Mouse (Mus musculus) spleen, postnatal 10 days (tissue): Measurements from ENCODE around the gene Lrba.
A peak's percentile ranks its signal among the peaks of the same experiment; 100 is the strongest.

Experiments used
- DNase-seq, 2 experiments: peaks; one replicate each; pipeline ENCODE4 v3.0.0; 2021 to 2022; ENCODE audit warnings: low spot score in 2 of 2

The Lrba gene

DNA sequence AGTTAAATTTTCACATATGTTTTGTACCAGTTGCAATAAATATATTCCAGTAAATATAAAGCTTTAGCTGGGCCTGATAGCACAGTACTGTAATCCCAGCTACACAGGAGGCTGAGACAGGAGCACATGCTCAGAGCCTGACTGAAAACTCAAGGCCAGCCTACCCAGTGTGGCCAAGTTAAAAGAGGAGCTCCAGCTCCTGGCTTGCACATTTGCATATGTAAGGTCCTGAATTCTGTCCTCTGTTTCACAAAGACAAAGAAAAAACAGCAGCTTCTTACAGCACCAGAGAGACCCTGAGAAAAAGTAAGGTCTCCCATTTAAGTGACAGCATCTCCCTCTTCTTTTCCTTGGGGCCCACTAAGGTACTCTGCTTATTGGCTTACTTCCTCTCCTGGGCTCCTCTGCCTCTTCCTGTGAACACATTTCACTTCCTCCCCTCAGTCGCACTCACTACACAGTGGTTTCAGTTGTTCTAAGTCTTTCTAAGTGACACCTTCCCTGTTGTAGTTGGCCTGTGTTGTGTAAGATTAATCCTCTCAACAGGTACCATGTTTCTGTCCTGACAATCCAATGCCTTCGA is 453.2 kb downstream of the Lrba start:
- DNase-seq: peak in 1 of 2 experiments; percentile 14

DNA sequence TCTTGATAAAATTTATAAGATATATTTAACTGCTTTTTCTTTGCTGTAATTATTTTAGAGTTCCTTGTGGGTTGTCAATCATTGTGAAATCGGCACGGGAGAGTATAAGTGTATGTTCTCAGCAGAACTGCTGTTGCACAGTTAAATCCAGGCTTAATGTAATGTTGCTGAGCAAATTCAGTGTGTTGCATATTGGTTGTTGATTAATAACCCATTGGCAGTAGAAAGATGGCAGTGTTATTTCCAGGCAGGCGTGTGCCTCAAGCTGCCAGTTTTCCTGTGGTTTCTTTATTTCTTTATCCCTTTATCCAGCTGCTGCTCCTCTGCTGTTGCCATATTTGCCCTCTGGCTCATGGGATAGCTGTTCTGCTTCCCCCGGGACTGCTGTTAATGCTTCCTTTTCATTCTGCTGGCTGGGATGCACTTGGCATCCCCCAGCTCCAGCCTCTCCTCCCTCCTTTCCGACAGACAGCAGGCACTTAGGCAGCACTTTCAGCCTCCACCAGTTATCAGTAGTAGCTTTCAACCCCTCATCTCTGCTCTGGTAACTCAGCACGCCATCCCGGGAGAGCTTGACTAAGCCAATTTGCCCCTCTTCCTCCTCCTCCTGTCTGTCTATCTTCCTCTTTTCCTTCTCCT is 463.2 kb downstream of the Lrba start:
- no peak for DNase-seq

DNA sequence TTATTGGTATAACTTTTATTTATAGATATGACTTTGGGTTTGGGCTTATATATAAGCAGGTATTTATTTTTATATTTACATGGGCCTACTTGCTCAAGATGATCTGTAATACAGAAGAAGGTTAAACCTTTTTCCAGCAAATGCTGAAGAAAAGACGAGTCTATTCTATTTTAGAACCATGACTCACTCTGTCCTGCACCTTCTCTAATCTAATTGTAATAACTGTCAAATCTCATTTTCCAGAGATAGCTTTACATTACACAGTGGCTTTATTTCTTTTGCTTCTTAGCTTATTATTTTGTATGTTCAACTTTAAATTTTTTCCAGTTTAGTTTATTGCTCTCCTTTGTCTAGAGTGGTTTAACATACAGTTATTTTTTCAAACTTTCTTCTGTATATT is 464.0 kb downstream of the Lrba start:
- no peak for DNase-seq

DNA sequence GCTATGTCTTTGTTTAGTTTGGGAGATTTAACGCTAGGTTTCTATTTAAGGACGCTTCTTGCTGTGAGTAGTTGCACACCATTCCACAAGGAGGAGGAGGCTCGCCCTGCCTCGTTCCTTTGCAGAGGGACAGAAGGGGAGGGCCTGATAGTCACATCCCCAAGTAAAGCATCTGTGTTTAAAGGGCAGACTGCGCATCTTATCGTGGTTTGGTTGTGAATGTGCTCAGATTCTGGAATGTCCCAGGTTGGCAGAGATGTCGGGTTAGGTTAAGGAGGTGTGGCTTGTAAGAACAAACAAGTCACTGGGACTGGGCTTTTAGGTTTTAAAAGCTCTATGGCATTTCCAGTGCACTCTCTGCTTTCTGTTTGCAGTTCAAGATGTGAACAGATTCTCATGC is 464.8 kb downstream of the Lrba start:
- DNase-seq: no peak

DNA sequence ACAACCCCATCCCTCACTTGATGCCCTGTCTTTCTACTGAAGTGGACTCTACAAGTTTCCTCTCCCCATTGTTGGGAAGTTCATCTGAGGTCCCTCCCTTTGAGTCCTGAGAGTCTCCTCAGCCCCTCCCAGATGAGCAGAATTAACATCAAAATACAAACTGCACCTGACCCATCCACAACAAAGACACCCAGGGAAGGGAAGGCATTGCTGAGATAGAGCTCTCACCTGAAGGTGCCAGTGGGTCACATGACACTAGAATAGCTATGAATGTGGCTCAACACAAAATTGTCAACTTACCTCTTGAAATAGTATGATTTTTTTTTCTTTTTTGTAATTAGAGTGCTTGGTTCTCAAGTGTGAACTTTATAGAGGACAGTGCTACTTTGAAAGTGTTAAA is 468.3 kb downstream of the Lrba start:
- no peak for DNase-seq

DNA sequence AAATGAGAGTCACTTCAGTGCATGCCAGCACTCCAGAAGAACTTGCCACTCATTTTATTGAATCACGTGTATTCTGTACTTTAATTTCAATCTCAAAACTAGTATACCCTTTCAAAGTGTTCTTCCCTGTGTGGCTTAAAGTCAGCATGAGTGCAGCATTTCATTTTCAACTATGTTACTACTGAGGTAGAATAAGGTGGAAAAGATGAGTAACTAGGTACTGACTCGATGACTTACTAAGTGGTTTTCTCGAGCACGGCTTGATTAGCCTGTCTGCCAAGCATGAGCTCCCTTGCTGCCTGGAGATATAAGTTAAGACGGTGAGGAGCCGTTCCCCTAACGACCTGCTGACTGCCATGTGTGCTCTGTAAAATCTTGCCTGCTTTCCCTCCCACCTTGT is 469.1 kb downstream of the Lrba start:
- DNase-seq: no peak

DNA sequence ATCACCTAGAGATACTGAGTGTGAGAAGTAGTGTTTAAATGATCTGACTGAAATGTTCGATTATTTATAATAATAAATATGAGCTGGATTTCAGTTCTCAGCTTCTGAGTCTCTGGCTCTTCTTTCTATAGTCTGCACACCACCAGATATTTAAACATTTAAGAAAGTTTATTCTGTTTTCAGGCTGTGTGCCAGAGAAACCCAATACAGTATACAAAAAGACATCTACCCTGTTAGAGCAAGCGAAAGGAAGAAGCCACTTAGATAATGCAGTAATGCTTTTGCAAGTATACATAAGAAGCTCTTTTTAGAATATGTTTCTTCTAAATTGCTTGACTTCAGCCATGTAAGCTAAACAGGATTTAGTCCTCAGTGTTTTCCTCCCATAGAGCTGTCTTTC is 474.5 kb downstream of the Lrba start:
- no peak for DNase-seq

DNA sequence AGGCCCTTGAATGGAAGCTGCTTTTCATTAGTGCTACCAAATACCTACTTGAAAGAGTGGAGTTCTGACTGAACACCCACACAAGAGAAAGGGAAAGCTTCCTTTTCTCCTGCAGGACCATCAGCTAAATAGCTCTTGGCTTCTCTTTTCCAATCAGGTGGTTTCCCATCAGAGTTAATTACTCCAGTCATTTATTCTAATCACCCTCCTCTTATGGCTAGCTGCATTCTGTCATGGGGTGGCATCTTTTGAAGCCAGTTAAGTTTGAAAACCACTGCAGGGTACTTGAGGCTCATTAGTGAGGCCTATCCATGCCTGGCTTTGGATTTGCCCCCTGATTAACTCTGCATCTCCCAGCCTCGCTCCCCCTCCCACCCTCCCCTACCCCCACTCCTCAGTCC is 476.7 kb downstream of the Lrba start:
- DNase-seq: no peak

DNA sequence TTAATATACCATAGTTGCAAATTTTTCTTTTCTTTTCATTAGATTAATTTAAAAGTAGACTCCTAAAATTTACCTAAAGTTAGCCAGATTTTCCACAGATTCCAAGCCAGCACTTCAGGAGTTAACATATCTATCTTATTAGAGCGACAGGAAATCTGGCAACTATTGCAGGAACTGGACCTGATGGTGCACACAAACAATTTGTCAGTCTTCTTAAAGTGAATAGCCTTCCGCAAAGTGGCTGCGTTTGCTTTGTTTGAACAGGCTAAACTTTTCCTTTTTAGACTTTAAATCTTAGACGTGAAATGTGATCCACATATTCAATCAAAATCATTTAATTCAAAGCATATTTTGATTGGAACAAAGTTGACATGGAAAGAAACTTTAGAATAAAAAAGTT is 485.0 kb downstream of the Lrba start:
- DNase-seq: no peak

DNA sequence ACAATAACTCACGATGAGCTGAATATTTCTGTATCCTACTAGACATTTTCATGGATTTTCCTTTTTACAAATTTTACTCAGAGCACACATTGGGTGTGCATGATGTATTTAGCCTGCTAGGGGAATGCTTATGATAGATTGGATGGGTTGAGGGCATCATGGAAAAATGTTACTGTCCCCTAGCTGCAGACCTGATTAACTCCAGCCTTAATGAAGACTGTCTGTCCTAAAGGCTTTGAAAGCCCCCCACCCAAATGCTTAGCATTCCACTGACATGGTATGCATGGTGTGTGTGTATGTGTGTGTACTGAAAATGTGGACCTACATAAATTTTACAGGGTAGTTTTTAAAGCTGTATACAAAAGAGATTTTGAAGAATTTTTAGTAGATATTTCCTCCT is 487.1 kb downstream of the Lrba start:
- DNase-seq: no peak

DNA sequence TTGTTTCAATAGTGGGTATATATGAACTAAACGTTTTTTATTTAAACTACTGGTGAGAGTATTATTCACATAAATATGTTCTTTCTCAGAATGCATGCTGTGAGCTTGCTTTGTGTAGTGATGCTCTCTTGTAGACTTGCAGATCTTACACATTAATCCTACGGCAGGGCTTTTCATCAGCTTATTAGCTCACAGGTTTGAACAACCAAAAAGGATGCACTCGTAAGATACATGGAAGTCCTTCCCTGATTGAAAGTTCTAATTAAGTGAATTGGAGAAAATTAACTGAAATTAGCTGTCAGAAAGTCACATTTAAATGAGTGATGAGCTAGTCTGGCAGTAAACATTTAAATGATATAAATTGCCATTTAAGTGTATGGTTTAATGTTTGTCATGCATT is 488.3 kb downstream of the Lrba start:
- DNase-seq: no peak

DNA sequence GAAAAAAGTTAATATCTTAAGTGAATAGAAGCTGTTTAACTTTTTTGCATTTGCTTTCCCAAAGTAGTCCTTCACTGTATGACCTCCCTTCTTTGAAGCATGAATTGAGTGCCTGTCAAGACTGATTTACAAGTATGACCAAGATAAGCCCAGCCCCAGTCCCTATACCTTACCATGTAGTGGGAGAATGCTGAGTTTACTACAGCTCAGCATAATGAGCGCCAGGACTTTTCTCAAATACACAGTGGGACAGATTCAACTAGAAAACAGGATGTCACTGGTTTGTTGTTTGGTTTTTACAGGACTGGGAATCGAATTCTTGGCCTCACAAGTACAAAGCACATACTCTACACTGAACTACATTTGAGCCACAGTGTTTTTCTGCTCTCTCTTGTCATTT is 490.0 kb downstream of the Lrba start:
- DNase-seq: no peak

DNA sequence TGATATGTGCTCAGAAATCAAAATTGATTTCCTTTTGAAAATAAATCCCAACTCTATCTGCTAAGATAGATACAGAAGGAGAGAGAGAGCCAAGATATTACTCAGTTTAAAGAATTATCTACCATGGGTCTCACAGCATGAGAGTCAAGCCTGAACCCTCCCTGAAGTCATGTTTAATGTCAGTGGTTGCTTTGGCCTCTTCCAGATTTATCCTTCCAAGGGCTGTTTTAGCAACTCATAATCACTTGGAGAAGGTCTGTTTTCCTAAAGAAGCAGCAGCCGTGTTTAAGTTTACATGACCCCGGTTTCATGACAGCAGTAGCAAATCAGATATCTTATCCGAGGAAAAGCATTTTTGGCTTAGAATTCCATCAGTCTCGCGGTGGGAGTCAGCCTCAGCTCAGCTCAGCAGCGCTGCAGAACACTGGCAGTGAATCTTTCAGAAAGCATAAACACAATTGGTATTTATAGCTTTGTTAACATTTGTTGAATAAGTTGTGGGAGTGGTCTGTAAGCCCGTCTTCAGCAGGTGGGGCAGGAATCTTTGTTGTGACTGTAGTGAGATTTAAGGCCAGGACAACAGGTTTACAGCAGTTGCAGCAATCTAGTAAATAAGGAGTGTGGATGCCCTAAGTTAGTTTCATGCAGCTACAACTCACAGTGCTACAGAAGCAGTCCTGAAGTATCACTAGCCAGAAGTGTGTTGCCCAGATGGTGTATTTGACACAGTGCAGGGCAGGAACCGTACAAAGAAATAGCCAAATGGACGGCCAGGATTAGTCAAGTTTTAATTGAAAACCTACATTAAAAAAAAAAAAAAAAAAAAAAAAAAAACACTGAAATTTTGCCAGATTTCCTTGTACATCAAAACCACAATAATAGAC is 499.2 kb downstream of the Lrba start:
- no peak for DNase-seq

DNA sequence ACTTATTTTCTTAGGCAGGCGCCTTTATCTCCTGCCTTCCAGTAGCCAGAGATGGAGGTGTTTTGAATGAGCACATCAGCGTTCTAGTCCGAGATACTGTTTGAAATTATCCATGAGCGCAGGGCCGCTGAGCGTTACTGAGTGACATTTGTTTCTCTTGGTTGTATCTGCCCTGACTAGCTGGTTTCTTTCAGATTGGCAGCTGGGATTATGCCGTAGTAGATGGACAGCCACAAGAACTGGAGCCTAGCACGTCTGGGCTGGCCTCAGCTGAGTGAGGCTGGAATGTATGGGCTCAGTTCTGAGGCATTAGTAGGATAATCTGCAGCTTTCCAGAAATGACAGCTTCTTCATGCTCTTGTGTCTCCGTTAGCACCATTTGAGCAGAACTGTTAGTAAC is 500.6 kb downstream of the Lrba start:
- no peak for DNase-seq

DNA sequence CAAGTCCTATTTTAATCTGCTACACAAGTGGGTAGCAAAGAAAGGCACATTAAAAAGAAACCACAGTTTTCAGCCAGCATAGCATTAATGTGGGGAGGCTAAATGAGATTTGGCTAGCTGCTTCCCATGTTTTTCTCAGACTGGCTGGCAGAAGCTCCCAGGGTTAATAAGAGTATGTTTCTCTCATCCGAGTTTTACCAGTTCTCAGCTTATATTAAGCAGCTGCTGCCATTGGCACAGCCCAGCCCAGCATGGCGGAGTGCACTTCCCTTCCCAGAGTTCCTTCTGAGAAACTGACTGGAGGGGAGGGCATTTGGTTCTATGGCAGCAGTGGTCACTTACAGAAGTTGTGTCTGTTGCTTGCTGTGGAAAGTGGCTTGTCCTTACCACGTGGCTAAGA is 514.4 kb downstream of the Lrba start:
- no peak for DNase-seq

DNA sequence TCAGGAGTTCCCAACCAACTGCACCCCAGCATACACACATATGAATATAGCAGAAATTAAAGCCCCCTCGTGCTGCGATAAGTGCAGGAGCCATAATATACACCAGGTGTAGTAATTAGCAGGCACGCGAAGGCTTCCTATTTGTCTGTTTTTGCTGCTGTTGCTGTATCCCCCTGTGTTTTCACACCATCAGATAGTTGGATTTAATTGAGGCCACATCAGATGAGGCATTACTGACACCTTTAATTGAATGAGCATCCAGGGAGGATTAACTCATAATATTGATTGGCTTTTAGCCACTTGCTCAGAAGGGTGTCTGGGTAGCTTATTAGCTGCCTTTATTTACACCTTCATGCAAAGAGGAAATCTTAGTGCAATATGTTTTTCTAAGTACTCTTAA is 515.3 kb downstream of the Lrba start:
- DNase-seq: no peak

DNA sequence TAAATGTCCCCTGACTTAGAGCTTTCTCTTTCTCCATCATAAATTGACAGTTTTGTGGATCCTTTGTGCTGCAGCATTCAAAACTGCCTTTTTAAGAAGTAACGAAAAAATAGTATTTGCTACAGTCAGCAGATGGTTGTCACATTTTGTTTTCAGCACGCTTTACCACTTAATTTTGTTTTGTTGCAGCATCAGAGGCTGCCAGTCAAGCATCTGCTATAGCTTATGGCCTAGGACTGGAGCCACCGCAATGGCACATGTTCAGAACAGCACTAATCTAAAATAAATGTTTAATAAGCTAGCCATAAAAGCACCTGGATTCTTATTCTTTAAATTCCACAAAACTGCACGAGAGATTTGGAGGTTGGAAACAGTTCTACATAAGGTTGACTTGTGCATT is 520.9 kb downstream of the Lrba start:
- DNase-seq: no peak

DNA sequence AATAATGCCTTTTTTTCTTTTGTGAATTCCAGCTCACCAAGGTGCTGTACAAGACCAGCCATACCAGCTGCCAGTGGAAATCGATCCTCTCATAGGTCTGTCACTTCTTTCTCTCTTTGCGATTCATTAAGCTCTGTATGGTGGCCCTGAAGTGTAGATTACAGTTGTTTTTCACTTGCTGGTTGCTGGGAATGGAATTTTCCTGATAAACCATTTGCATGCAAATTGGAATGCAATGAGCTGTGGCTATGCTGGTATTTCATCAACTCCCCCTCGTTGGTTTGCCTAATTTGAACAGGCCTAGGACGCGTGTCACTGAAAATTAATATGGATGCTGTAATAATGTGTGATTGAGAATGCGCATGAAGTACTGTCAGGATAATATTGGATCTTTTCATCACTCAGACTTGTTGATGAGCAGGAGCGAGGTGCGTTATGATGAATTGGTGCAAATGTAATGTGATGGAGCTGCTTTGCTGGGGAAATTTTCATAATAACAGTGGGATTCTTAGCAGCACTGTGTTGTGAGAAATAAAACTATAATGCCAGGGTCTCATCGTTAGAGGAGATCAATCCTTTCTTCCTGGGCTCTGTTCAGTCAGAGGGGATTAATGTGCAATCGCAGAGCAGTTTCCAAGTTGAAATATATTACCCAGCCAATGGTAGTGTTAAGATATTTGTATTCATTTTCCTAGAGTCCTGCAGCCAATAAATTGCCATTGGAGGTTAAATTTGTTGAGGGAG is 521.5 kb downstream of the Lrba start:
- no peak for DNase-seq

DNA sequence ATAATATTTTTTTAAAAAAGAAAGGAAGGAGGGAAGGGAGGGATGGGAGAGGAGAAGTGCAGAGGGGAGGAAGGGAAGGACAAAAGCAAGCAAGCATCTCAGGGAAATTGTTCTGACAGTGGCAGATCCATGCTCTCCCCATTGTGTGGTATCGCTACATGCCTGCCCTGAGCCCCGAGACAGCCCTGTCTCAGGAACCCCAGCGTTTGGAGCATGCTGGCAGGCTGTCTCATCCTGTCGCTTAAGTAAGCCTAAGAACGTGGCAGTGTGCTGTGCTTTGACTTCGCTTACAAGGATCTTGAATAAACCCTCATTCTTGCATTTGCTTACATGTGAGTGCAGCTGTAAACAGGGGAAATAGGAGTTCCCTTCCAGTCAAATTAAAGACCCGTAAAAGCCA is 526.2 kb downstream of the Lrba start:
- DNase-seq: no peak

DNA sequence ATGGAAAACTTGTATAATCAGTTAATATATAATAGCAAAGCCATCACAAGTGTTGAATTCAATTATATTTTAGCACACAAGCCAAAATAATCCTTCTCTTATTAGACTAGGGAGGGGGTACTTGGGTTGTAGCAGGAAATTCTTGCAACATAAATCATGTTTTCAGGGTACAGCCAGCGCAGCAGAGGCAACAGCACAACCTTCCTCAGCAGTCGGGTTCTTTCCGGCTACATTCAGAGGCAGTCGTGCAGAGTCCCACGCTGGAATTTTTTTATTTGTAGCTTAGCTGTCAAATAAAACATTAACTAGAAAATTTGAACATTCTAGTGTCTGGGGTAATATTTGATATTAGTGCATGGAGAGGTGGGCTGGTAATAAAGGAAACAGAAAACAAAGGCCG is 529.7 kb downstream of the Lrba start:
- no peak for DNase-seq

DNA sequence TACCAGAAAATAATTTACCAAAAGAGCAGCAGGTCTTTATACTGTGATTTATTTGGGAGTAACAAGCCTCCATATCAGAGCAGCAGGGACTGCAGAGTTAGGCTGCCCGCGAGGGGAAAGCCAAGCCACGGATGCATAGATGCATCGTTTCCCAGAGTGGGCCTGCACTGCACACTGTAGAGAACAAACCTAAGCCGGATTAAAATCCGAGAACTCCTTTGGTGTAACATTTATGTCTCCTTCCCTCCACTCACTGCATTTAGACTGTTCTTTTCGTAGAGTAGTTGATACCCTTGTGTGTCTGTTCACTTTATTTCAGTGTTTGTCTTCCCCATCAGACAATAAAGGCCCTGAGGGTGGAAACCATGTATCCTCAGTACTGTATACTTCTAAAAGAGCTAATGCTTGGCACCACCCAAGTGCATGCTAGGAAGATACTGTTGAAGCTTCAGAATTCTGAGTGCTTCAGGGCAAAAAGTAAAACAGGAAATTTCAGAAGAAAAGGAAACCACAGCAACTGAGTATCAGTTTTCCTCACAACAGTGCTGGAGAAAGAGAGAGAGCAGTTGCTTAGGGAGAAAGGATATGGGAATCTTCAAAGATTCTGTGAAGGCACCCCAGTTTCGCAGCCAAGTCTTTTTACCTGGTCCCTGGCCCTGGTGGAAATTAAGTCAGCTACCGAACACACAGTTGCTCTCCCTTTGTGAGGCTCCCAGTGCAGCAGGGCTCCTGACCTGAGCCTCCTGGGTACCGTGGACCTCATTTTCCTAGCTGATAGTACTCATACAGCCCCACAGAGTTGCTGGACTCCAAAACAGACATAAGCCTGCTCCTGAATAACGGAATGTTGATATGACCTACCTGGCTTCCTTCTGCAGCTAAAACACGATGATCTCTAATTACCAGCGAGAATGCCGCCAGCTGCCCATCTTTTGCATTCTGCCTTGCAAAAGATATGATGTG is 530.4 kb downstream of the Lrba start:
- DNase-seq: no peak
